Mouse (Mus musculus) embryonic facial prominence, embryonic 11.5 days (tissue): ENCODE results near the gene Car12. TPM values are rescaled to one million over a fixed set of nuclear protein-coding genes. Genes with fewer than 3 reads are reported as not detected.

Experiments
- ATAC-seq: fragments of 200-750 bp; cut with Nextera tagmentation; replicated peaks from 2 replicates; pipeline ENCODE4 v1.8.0; 2017; ENCODE audit warnings: low read depth; ENCODE audit not compliant: insufficient number of reproducible peaks, low FRiP score, low TSS enrichment
- DNase-seq: peaks from one replicate; pipeline ENCODE4 v3.0.0-alpha.2; 2015; ENCODE audit warnings: low spot score
- H3K27ac ChIP-seq: fragments of 300-500 bp; sonication (generic); replicated peaks from 2 replicates; pipeline ENCODE4 v1.5.1; 2014; ENCODE audit warnings: mild to moderate bottlenecking, low read depth, low read length, control low read depth
- H3K27me3 ChIP-seq: fragments of 300-500 bp; sonication (generic); 2 replicates; pipeline ENCODE4 v1.6.1; 2014; ENCODE audit warnings: mild to moderate bottlenecking, low read length, moderate library complexity, mixed read lengths; ENCODE audit not compliant: control insufficient read depth, insufficient read depth
- H3K36me3 ChIP-seq: fragments of 300-500 bp; sonication (generic); replicated peaks from 2 replicates; pipeline ENCODE4 v1.6.1; 2014; ENCODE audit warnings: low read depth, mild to moderate bottlenecking, low read length, moderate library complexity, mixed read lengths; ENCODE audit not compliant: control insufficient read depth, insufficient read depth
- H3K4me1 ChIP-seq: fragments of 300-500 bp; sonication (generic); 2 replicates; pipeline ENCODE4 v1.6.1; 2014; ENCODE audit warnings: low read length, mixed read lengths; ENCODE audit not compliant: control insufficient read depth, insufficient read depth
- H3K4me2 ChIP-seq: fragments of 300-500 bp; sonication (generic); 2 replicates; pipeline ENCODE4 v1.6.1; 2014; ENCODE audit warnings: low read depth, mild to moderate bottlenecking, control low read depth, low read length, moderate library complexity
- H3K4me3 ChIP-seq: fragments of 300-500 bp; sonication (generic); 2 replicates; pipeline ENCODE4 v1.5.1; 2014; ENCODE audit warnings: low read depth, low read length, control low read depth
- H3K9ac ChIP-seq: fragments of 300-500 bp; sonication (generic); replicated peaks from 2 replicates; pipeline ENCODE4 v1.6.1; 2014; ENCODE audit warnings: mild to moderate bottlenecking, control low read depth, low read length
- H3K9me3 ChIP-seq: fragments of 300-500 bp; sonication (generic); replicated peaks from 2 replicates; pipeline ENCODE4 v1.6.1; 2016; ENCODE audit warnings: mild to moderate bottlenecking, low read length, inconsistent platforms, mixed read lengths; ENCODE audit not compliant: control insufficient read depth
- whole genome bisulfite sequencing: fragments of 180-500 bp; shearing (Covaris S2); extraction: QIAGEN DNeasy Blood & Tissue Kit; methylation state at CpG from one replicate; pipeline ENCODE4 v1.1.7; 2014; 5-methylcytosine and 5-hydroxymethylcytosine counted together
- polyA plus RNA-seq: library from polyadenylated mRNA; unstranded; fragments of >200 nt; fragmentation: Nextera tagmentation; extraction: Ambion mirVana; gene quantifications from 2 replicates; pipeline ENCODE4 v1.2.1, GENCODE M21; 2014

Gene Car12
- polyA plus RNA-seq = 2.3 and 2.9 TPM in 2 replicates

- ATAC-seq = peak; percentile 69; the same call in 1 of the 2 replicates
- no peak within 1 kb of the TSS for H3K27ac ChIP-seq
Measured at GRCm38 (mm10) chr9:66713135-66714021, at the start of gene Car12. Gene Car12, plus strand, starts transcription at chr9:66713686.

GRCm38 (mm10) chr9:66663764-66664163, 49.7 kb upstream of the Car12 start:
- Histone ChIP-seq H3K36me3 (no peaks in the 10 kb centered on the region), H3K4me1 (0 out of 2 replicates have a peak, but pooled peaks cover 2% of the 10 kb centered on the region), H3K27ac (no peak overlapping the region), H3K9me3 (no peaks in the 10 kb centered on the region), H3K4me3 (no peak overlapping the region), H3K4me2 (no peak overlapping the region), H3K9ac (no peak overlapping the region), H3K27me3 (no peaks in the 10 kb centered on the region)
- 77% methylated on average over 3 of the region's 3 CpGs for WGBS
- DNase-seq (no peak), ATAC-seq (no peak)

More at GRCm38 (mm10) chr9:66713135-66714021, at the start of gene Car12:
- no peaks in the 10 kb centered on the region for H3K27me3 ChIP-seq
- H3K4me2 ChIP-seq = peak within 1 kb of the TSS; percentile 79
- WGBS = 14% methylated on average over 29 of the region's 29 CpGs
- H3K4me1 ChIP-seq = no peaks in the 10 kb centered on the region; the same call in 1 of the 2 replicates
- H3K4me3 ChIP-seq = peak within 1 kb of the TSS; percentile 45
- peak; percentile 76 for DNase-seq
- H3K9me3 ChIP-seq = no peaks in the 10 kb centered on the region
- no peaks in the 10 kb centered on the region for H3K36me3 ChIP-seq
- H3K9ac ChIP-seq = peak within 1 kb of the TSS; percentile 53

GRCm38 (mm10) chr9:66664561-66664960, 48.9 kb upstream of the Car12 start:
- no peak for DNase-seq
- Histone ChIP-seq H3K4me1 (0 out of 2 replicates have a peak, but pooled peaks cover 2% of the 10 kb centered on the region), H3K9me3 (no peaks in the 10 kb centered on the region), H3K4me2 (no peak overlapping the region), H3K36me3 (no peaks in the 10 kb centered on the region), H3K9ac (no peak overlapping the region), H3K27me3 (no peaks in the 10 kb centered on the region), H3K27ac (no peak overlapping the region), H3K4me3 (no peak overlapping the region)
- ATAC-seq = no peak
- 85% methylated on average over 7 of the region's 7 CpGs for WGBS

GRCm38 (mm10) chr9:66666153-66666552, 47.3 kb upstream of the Car12 start:
- 0 out of 2 replicates have a peak, but pooled peaks cover 2% of the 10 kb centered on the region for H3K4me1 ChIP-seq
- no peak overlapping the region for H3K27ac ChIP-seq
- ATAC-seq = no peak
- no peaks in the 10 kb centered on the region for H3K27me3 ChIP-seq
- 85% methylated on average over 3 of the region's 3 CpGs for WGBS
- H3K9me3 ChIP-seq = no peaks in the 10 kb centered on the region
- H3K4me3 ChIP-seq = no peak overlapping the region
- no peaks in the 10 kb centered on the region for H3K36me3 ChIP-seq
- no peak overlapping the region for H3K9ac ChIP-seq
- H3K4me2 ChIP-seq = no peak overlapping the region
- no peak for DNase-seq

- Histone ChIP-seq H3K27ac (no peak overlapping the region), H3K9ac (no peak overlapping the region), H3K4me1 (no peaks in the 10 kb centered on the region), H3K4me2 (no peak overlapping the region), H3K36me3 (no peaks in the 10 kb centered on the region), H3K4me3 (no peak overlapping the region), H3K9me3 (no peaks in the 10 kb centered on the region), H3K27me3 (no peaks in the 10 kb centered on the region)
- no peak for DNase-seq
- 82% methylated on average over 6 of the region's 6 CpGs for WGBS
- ATAC-seq = no peak
Measured at GRCm38 (mm10) chr9:66667046-66667445, 46.4 kb upstream of the Car12 start.

- Histone ChIP-seq H3K9ac (no peak overlapping the region), H3K9me3 (no peaks in the 10 kb centered on the region), H3K4me1 (no peaks in the 10 kb centered on the region), H3K4me2 (no peak overlapping the region), H3K27me3 (no peaks in the 10 kb centered on the region), H3K36me3 (no peaks in the 10 kb centered on the region), H3K4me3 (no peak overlapping the region), H3K27ac (no peak overlapping the region)
- DNase-seq (no peak), ATAC-seq (no peak)
- WGBS = 77% methylated on average over 4 of the region's 4 CpGs
Measured at GRCm38 (mm10) chr9:66667868-66668267, 45.6 kb upstream of the Car12 start.

GRCm38 (mm10) chr9:66669561-66670078, 43.9 kb upstream of the Car12 start:
- H3K27ac ChIP-seq = no peak overlapping the region
- no peaks in the 10 kb centered on the region for H3K9me3 ChIP-seq
- H3K36me3 ChIP-seq = no peaks in the 10 kb centered on the region
- H3K4me1 ChIP-seq = no peaks in the 10 kb centered on the region
- DNase-seq (no peak), ATAC-seq (no peak)
- H3K4me2 ChIP-seq = no peak overlapping the region
- WGBS = 29% methylated on average over 7 of the region's 7 CpGs
- no peaks in the 10 kb centered on the region for H3K27me3 ChIP-seq
- H3K9ac ChIP-seq = no peak overlapping the region
- no peak overlapping the region for H3K4me3 ChIP-seq

- H3K9me3 ChIP-seq = no peaks in the 10 kb centered on the region
- H3K36me3 ChIP-seq = no peaks in the 10 kb centered on the region
- ATAC-seq (no peak), DNase-seq (no peak)
- no peak overlapping the region for H3K4me3 ChIP-seq
- no peak overlapping the region for H3K4me2 ChIP-seq
- H3K27ac ChIP-seq = no peak overlapping the region
- no peak overlapping the region for H3K9ac ChIP-seq
- no peaks in the 10 kb centered on the region for H3K27me3 ChIP-seq
- no peaks in the 10 kb centered on the region for H3K4me1 ChIP-seq
- 72% methylated on average over 2 of the region's 2 CpGs for WGBS
Measured at GRCm38 (mm10) chr9:66673771-66674170, 39.7 kb upstream of the Car12 start.
